Mouse (Mus musculus): Measurements from ENCODE around the gene Tmem262.

DNA sequence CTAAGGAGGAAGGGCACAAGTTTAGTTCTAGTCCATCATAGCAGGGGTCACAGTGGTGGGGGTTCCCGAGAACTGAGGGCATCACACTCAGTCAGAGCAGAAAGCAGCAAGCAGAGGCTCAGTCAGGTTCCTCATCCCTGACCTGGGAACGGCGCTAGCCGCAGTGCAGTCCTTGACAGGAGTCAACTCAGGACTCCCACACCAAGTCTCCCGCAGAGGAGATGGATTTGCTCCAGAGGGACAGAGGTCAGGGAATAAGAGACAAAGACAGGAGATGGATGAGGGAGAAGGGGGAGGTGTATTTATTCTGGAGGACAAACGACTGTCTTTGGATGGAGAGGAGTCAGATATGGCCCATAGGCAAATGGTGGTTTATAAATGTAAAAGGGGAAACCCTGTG lies 33.3 kb downstream of the Tmem262 start:
- no peak for TF ChIP-seq CTCF (IDR thresholded peaks at IDR 0.05; ENCODE audit: control insufficient read depth, insufficient read depth, insufficient replicate concordance, low read depth, low read length)
- no peak for TF ChIP-seq POLR2A (IDR thresholded peaks at IDR 0.05; ENCODE audit: control insufficient read depth, low read depth, low read length)

Data from testis, adult 2 months (tissue).